22 mouse cellular contexts compared by ENCODE assay signal in the genomic region with DNA sequence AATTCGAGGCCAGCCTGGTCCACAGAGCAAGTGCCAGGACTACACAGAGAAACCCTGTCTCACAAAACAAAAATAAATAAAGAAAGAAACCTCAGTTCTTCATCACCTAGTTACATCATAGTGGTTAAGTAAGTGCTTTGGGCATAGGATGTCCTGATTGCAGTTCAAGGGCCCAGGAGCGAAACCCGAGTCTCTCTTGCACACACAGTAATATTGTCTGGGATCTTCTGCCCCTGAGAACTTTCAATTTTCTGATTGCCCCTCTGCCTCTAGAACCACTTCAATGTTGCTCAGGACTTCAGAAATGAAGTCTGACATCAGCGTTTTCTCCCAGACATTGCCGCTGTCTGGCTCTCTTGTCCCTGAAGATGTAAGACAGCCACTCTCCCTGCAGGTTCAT.
DNase-seq lines count a peak whose midpoint lies in the region; ATAC-seq and TF ChIP-seq lines count a peak whose summit lies in the region.
"Had no signal": no experiment of that assay in that cellular context is flagged by ENCODE, and none has a peak within 500 bp of the region (broad histone marks: within the 10 kb centered on the region; RNA-seq: fewer than 3 reads in every experiment).

No protein-coding gene starts in this region.

- no peak overlapping the region for H3K4me3 ChIP-seq in heart, embryonic 11.5 days (ENCODE audit: low read depth, low read length)
- H3K4me3 ChIP-seq in midbrain, embryonic 11.5 days (ENCODE audit: low read depth, low read length), result no peak overlapping the region
- no peak overlapping the region for H3K4me3 ChIP-seq in midbrain, postnatal 0 days (ENCODE audit: low read depth, low read length)

- TF ChIP-seq POLR2A in brain, embryonic 14.5 days (IDR thresholded peaks at IDR 0.05; ENCODE audit: borderline replicate concordance, extremely low read depth, insufficient read depth, insufficient read length, poor library complexity, severe bottlenecking), result no peak

- DNase-seq in heart, adult 11 months, result peak; percentile 72
- peak; percentile 74 for DNase-seq in midbrain, embryonic 11.5 days (ENCODE audit: low spot score, missing footprints)
- no peak for DNase-seq in midbrain, postnatal 0 days (ENCODE audit: low spot score)
- peak; percentile 52 for DNase-seq in brain, embryonic 14.5 days (ENCODE audit: low read depth)
- no peak for DNase-seq in cerebellum, postnatal 4 days (ENCODE audit: low spot score in 2 of 2)
- DNase-seq: adrenal gland, adult 2 months; adrenal gland, adult 8-10 months; adrenal gland, postnatal 10 days; adrenal gland, postnatal 14 days; adrenal gland, postnatal 25 days; adrenal gland, postnatal 36 days; B cell, adult 2 months; cerebellum, adult 11 months; cerebellum, adult 11-12 months; cerebellum, adult 18-20 months; cerebellum, adult 2 months had no signal

- 82% methylated on average over 5 of the region's 5 CpGs for WGBS in heart, embryonic 11.5 days (ENCODE audit: insufficient replicate concordance)
- WGBS in midbrain, embryonic 11.5 days, result 87% methylated on average over 5 of the region's 5 CpGs
- WGBS in midbrain, postnatal 0 days, result 78% methylated on average over 5 of the region's 5 CpGs

- no peaks in the 10 kb centered on the region for H3K36me3 ChIP-seq in heart, embryonic 11.5 days (ENCODE audit: control insufficient read depth, insufficient read depth, low read length)
- H3K36me3 ChIP-seq in midbrain, embryonic 11.5 days (ENCODE audit: control insufficient read depth, insufficient read depth, low read length), result no peaks in the 10 kb centered on the region
- no peaks in the 10 kb centered on the region for H3K36me3 ChIP-seq in midbrain, postnatal 0 days (ENCODE audit: insufficient read depth, low read length)
- H3K36me3 ChIP-seq: G1E had no signal

- no peaks in the 10 kb centered on the region for H3K9me3 ChIP-seq in heart, embryonic 11.5 days (replicated peaks; ENCODE audit: control insufficient read depth, low read length)
- H3K9me3 ChIP-seq in midbrain, embryonic 11.5 days (ENCODE audit: control insufficient read depth, low read length), result no peaks in the 10 kb centered on the region
- H3K9me3 ChIP-seq in midbrain, postnatal 0 days (ENCODE audit: low read length), result no peaks in the 10 kb centered on the region

- H3K27me3 ChIP-seq in heart, embryonic 11.5 days (ENCODE audit: control insufficient read depth, insufficient read depth, low read length), result no peaks in the 10 kb centered on the region
- H3K27me3 ChIP-seq in midbrain, embryonic 11.5 days (ENCODE audit: control insufficient read depth, insufficient read depth, low read length), result no peaks in the 10 kb centered on the region
- H3K27me3 ChIP-seq in midbrain, postnatal 0 days (ENCODE audit: insufficient read depth, low read length), result no peaks in the 10 kb centered on the region
- H3K27me3 ChIP-seq: CH12.LX, Patski had no signal

- H3K4me1 ChIP-seq in heart, embryonic 11.5 days (ENCODE audit: control insufficient read depth, insufficient read depth, low read length), result no peaks in the 10 kb centered on the region
- no peaks in the 10 kb centered on the region for H3K4me1 ChIP-seq in midbrain, embryonic 11.5 days (ENCODE audit: control insufficient read depth, insufficient read depth, low read length)
- no peaks in the 10 kb centered on the region for H3K4me1 ChIP-seq in midbrain, postnatal 0 days (ENCODE audit: insufficient read depth, low read length)

- H3K9ac ChIP-seq in heart, embryonic 11.5 days (ENCODE audit: low read depth, low read length), result no peak overlapping the region
- H3K9ac ChIP-seq in midbrain, embryonic 11.5 days (ENCODE audit: low read length), result no peak overlapping the region
- H3K9ac ChIP-seq in midbrain, postnatal 0 days (replicated peaks; ENCODE audit: low read length, poor library complexity, severe bottlenecking), result no peak overlapping the region

- ATAC-seq in heart, embryonic 11.5 days (replicated peaks; ENCODE audit: insufficient number of reproducible peaks, low FRiP score, low TSS enrichment), result no peak
- ATAC-seq in midbrain, embryonic 11.5 days (ENCODE audit: low FRiP score), result no peak
- ATAC-seq in midbrain, postnatal 0 days (ENCODE audit: low FRiP score), result no peak
- ATAC-seq: activated CD4-positive, CD25-positive, alpha-beta regulatory T cell, adult 4 months; CD4-positive, CD25-positive, alpha-beta regulatory T cell, adult 4 months; Patski had no signal

- no peak overlapping the region for H3K4me2 ChIP-seq in heart, embryonic 11.5 days
- H3K4me2 ChIP-seq in midbrain, embryonic 11.5 days, result no peak overlapping the region
- H3K4me2 ChIP-seq in midbrain, postnatal 0 days (ENCODE audit: low read depth, low read length, poor library complexity, severe bottlenecking), result no peak overlapping the region

- H3K27ac ChIP-seq in heart, embryonic 11.5 days (ENCODE audit: low read depth, low read length), result no peak overlapping the region
- H3K27ac ChIP-seq in midbrain, embryonic 11.5 days (ENCODE audit: low read depth, low read length), result no peak overlapping the region
- H3K27ac ChIP-seq in midbrain, postnatal 0 days (ENCODE audit: low read depth, low read length), result no peak overlapping the region

- no peak for TF ChIP-seq CTCF in midbrain, postnatal 0 days (IDR thresholded peaks at IDR 0.05)
- no peak for TF ChIP-seq CTCF in brain, embryonic 14.5 days (IDR thresholded peaks at IDR 0.05; ENCODE audit: borderline replicate concordance, extremely low read depth, insufficient read depth, insufficient read length)

Comparison
In these comparisons a context has a peak if more than half of its experiments do, and no peak if none do; other contexts are left out.
1. DNase-seq: peak in heart, adult 11 months (single experiment), midbrain, embryonic 11.5 days (single experiment) and brain, embryonic 14.5 days (single experiment); none in midbrain, postnatal 0 days (single experiment) and cerebellum, postnatal 4 days (0 of 2).